Mouse (Mus musculus) retina, embryonic 14.5 days (tissue): ENCODE data around the gene Gm36176.

Source experiments
- DNase-seq: peaks from one replicate; pipeline ENCODE4 v3.0.0-alpha.2; 2015; ENCODE audit warnings: low spot score

Gm36176 gene

DNA sequence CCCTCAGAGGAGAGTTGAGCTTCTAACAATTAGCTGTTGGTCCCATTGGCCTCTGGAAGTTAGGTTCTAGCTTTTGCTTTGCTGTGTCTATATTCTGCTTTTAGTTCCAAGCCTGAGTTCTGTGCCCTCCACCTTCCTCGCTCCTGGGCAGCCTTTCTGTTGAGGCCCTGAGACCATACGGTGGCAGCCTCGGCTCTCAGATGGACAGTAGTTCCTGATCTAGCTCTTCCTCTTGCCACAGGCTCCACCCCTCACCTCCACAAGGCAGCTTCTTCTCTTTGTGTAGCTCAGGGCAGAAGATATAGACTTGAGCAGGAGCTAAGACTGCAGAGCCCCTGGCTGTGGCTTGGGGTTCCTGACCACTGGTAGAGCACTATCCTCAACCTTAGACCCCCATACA lies 33.7 kb downstream of the Gm36176 start:
- no peak for DNase-seq

DNA sequence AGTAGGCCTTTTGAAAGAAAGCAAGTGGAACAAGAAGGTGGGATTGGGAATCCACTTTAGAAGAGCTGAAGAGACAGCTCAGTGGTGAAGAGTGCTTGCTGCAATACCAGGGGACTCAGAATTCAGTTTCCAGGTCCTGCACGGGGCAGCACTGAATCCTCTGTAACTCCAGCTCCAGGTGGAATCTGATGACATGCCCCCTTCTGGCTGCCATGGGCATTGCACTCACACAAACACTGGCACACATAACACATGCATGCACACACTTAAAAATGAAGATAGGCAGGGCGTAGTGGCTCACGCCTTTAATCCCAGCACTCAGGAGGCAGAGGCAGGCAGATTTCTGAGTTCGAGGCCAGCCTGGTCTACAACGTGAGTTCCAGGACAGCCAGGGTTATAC lies 36.0 kb downstream of the Gm36176 start:
- DNase-seq, result no peak

DNA sequence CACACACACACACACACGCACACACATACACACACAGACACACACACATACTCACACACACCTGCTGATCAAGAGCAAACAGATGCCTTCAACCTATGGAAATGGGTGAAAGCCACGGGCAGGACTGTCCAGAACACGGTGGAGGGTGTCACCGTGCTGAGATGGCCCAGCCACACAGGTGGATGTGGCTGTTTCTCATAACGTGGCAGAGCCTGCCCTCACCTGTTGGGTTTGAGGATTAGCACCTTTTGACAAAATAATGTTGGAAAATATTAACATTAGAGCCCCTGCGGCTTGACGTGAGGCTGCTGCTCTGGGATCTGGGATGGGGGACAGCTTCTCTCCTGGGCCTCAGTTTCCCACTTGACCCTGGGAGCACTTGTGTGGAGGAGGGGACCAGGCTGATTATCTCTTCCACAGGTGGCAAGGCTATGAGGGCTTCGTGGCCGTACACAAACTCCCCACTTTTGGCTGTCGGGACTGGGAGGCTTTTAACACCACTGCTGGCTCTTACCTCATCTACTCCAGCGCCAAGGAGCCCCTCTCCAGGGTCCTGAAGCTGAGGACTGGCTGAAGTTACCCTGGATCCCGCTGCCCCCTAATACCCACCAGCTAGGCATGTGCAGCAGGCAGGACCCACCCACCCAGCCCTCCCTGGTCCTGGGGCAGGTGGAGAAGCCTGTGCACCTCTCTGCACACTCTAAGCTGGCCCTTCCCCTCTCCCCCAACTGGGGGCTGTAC lies 39.6 kb downstream of the Gm36176 start:
- no peak for DNase-seq

DNA sequence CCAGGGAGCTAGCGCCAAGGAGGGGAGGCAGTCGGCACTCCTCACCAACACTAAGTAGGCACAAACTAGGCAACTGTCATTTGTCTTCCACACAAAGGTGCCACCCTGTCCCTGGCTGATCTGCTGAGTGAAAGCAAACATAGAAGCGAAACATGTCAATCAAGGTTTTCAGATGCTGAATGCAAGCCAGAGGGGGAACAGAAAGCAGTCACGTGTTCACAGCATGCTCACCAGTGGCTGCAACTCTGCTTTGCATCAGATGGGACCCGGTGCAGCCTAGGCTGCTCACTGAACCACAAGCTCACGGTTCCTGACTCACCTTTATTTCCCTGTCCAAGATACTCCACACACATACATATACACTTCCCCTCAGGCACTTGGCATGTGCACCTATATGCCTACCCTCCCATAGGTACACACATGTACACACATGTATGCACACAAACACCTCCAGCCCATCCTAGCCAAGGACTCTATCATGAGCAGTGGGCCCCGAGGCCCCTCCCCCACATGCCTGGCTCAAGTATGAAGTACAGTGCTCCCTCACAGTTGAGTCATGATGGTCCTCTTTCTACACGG lies 44.5 kb downstream of the Gm36176 start:
- no peak for DNase-seq

DNA sequence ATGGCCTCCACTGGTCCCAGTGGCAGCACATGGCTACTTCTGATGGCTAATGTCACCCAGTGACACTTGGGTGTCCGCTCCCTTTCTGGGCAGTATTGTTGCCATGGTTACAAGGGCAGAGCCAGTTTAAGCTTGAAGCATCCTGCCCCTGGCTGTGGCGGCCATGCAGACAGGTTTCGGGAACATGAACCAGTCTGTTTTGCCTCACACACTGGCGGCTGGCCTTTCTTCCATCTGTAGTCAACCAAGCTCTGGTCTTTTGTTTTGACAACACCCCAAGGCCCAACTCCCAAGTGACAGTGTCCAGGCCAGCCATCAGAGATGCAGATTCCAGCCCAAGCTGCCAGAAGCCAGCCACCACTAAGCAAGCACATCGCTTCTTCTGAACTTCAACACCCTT lies 49.0 kb downstream of the Gm36176 start:
- DNase-seq, result peak; percentile 3
